Mouse (Mus musculus): ENCODE data around the gene Vax1.

DNA sequence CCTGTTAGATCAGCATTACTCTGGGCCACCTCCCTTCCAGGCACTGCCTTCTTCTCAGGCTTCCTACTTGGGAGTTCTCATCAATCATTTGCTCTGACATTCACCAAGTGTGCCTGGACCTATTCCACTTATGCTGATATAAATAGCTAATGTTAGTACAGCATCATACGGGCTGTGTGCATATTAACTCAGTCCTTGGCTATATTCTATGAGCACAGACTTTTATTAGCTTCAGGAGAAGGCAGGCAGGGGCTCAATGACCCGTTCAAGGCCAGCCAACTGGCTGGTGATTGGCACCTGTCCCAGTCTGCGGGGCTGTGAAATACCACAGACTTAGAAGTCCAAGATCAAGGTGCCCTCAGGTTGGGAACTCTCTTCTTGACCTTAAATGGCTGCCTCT lies 14.1 kb upstream of the Vax1 start:
- TF ChIP-seq CTCF (IDR thresholded peaks at IDR 0.05; ENCODE audit: extremely low read depth, insufficient read length, insufficient replicate concordance, low read depth, low read length) (no peak), POLR2A (IDR thresholded peaks at IDR 0.05; ENCODE audit: low read depth, low read length) (no peak)
